8 mouse cellular contexts compared by ENCODE assay signal in the genomic region with DNA sequence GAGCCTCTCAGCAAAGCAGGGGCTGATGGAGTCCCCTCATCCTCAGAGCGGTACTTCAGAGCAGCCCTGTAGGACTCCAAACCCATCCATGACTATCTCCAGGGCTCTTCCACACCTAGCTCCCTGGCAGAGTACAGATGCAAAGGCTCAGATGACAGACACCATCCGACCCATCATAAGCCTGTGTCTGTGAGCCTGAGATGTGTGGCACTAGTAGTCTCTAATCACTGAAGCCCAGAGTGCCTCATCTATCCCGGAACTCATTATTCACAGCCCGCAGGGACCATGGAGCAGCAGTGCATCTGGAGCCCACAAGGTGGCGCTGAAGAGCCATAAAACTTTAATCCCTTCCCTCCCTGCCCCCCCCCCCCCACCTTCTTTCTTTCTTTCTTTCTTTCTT. TPM values are rescaled to one million over a fixed set of nuclear protein-coding genes. Genes with fewer than 3 reads are reported as not detected.
A peak's percentile ranks its signal among the peaks of the same experiment; 100 is the strongest.
DNase-seq lines count a peak whose midpoint lies in the region; ATAC-seq and TF ChIP-seq lines count a peak whose summit lies in the region.

No protein-coding gene starts in this region.

- H3K27ac ChIP-seq in liver, embryonic 14.5 days = no peak overlapping the region
- no peak overlapping the region for H3K27ac ChIP-seq in neural tube, embryonic 12.5 days
- H3K27ac ChIP-seq in testis, adult 2 months (ENCODE audit: control insufficient read depth, insufficient read depth, low read depth, low read length) = no peak overlapping the region

- 0 out of 4 replicates have a peak, but pooled peaks cover 0 to 2% of the 10 kb centered on the region in 2 experiments for H3K4me1 ChIP-seq in liver, embryonic 14.5 days (replicated peaks; ENCODE audit: control insufficient read depth in 2 of 2, insufficient read depth in 2 of 2, low read length in 1 of 2)
- H3K4me1 ChIP-seq in neural tube, embryonic 12.5 days = no peaks in the 10 kb centered on the region
- H3K4me1 ChIP-seq in testis, adult 2 months (ENCODE audit: control insufficient read depth, insufficient read depth, low read length) = no peaks in the 10 kb centered on the region

- no peak overlapping the region for H3K9ac ChIP-seq in liver, embryonic 14.5 days (replicated peaks)
- H3K9ac ChIP-seq in neural tube, embryonic 12.5 days = no peak overlapping the region

- no peak overlapping the region for H3K4me2 ChIP-seq in liver, embryonic 14.5 days (ENCODE audit: low read depth)
- H3K4me2 ChIP-seq in neural tube, embryonic 12.5 days (replicated peaks) = no peak overlapping the region

- H3K27me3 ChIP-seq in liver, embryonic 14.5 days (ENCODE audit: control insufficient read depth, insufficient read depth, low read length) = no peaks in the 10 kb centered on the region
- H3K27me3 ChIP-seq in neural tube, embryonic 12.5 days (replicated peaks) = no peaks in the 10 kb centered on the region
- H3K27me3 ChIP-seq in testis, adult 2 months (ENCODE audit: control insufficient read depth, insufficient read depth, low read length) = no peaks in the 10 kb centered on the region

- no peak for TF ChIP-seq EP300 in liver, embryonic 14.5 days (IDR thresholded peaks at IDR 0.05; ENCODE audit: low read depth)

- no peak for TF ChIP-seq POLR2A in testis, adult 2 months (IDR thresholded peaks at IDR 0.05; ENCODE audit: control insufficient read depth, low read depth, low read length)

- ATAC-seq in liver, embryonic 14.5 days (ENCODE audit: insufficient read depth) = peak; percentile 38; the same call in 1 of the 2 replicates
- ATAC-seq in neural tube, embryonic 12.5 days (ENCODE audit: low FRiP score, low read depth) = peak; percentile 58; the same call in 1 of the 2 replicates

- peak; percentile 78 for TF ChIP-seq CTCF in liver, embryonic 14.5 days (IDR thresholded peaks at IDR 0.05; ENCODE audit: low read depth)
- TF ChIP-seq CTCF in testis, adult 2 months (IDR thresholded peaks at IDR 0.05; ENCODE audit: control insufficient read depth, insufficient read depth, insufficient replicate concordance, low read depth, low read length) = peak; percentile 76; the same call in 1 of the 2 replicates

- no peaks in the 10 kb centered on the region for H3K9me3 ChIP-seq in liver, embryonic 14.5 days (ENCODE audit: control insufficient read depth, low read length)
- no peaks in the 10 kb centered on the region for H3K9me3 ChIP-seq in neural tube, embryonic 12.5 days

- H3K36me3 ChIP-seq in liver, embryonic 14.5 days (replicated peaks; ENCODE audit: control insufficient read depth, insufficient read depth, low read depth) = no peaks in the 10 kb centered on the region
- H3K36me3 ChIP-seq in neural tube, embryonic 12.5 days = peaks cover 11% of the 10 kb centered on the region
- H3K36me3 ChIP-seq in testis, adult 2 months (ENCODE audit: control insufficient read depth, insufficient read depth, low read length) = no peaks in the 10 kb centered on the region; the same call in 1 of the 2 replicates

- peak; percentile 66 for DNase-seq in A20 (ENCODE audit: low read depth, low spot score)
- DNase-seq in adrenal gland, adult 8-10 months = peak; percentile 47
- DNase-seq in embryo, embryonic 9.5 days (ENCODE audit: extremely low spot score) = peak; percentile 55
- peak; percentile 72 for DNase-seq in heart, adult 8-10 months (ENCODE audit: low spot score)
- DNase-seq in kidney, postnatal 14 days = peak; percentile 83
- DNase-seq in liver, embryonic 14.5 days (ENCODE audit: low read depth in 3 of 3, low spot score in 3 of 3) = peak; percentile 39 to 62 (median 40)

- WGBS in liver, embryonic 14.5 days (ENCODE audit: insufficient replicate concordance) = 18% methylated on average over 5 of the region's 5 CpGs
- 21% methylated on average over 5 of the region's 5 CpGs for WGBS in neural tube, embryonic 12.5 days

- no peak overlapping the region for H3K4me3 ChIP-seq in liver, embryonic 14.5 days (ENCODE audit: insufficient read depth in 1 of 2, low read depth in 2 of 2, low read length in 2 of 2)
- H3K4me3 ChIP-seq in neural tube, embryonic 12.5 days = no peak overlapping the region
- H3K4me3 ChIP-seq in testis, adult 2 months (ENCODE audit: control insufficient read depth, low read depth, low read length) = no peak overlapping the region

RNA-seq across cellular contexts. Expression of gene Meis3, which starts 17.4 kb away (rescaled TPM):
- 10 to 100 TPM; 11.5 to 27.5 (median 19.7) TPM for total RNA-seq in adrenal gland, adult 8-10 months (2022)
- total RNA-seq in heart, adult 8-10 months (2022) = 1 to 10 TPM; 4.7 to 6.1 (median 5.2) TPM
- 1.2 and 1.6 TPM in 2 replicates for polyA plus RNA-seq in liver, embryonic 14.5 days (2012; rRNA removed)
- 0.70 and 1.0 TPM in 2 replicates for polyA plus RNA-seq in liver, embryonic 14.5 days (2014; fragmentation: Nextera tagmentation; extraction: Ambion mirVana)
- 194 and 205 TPM in 2 replicates for polyA plus RNA-seq in neural tube, embryonic 12.5 days (2016; fragmentation: Nextera tagmentation; extraction: Ambion mirVana)
- polyA plus RNA-seq in testis, adult 2 months (2012; rRNA removed) = 2.5 and 2.6 TPM in 2 replicates

RNA-seq across cellular contexts. Expression of gene Dhx34, which starts 29.5 kb away (rescaled TPM):
- 10 to 100 TPM; 13.7 to 20.3 (median 16.9) TPM for total RNA-seq in adrenal gland, adult 8-10 months (2022)
- 1 to 10 TPM; 6.6 to 9.5 (median 8.0) TPM for total RNA-seq in heart, adult 8-10 months (2022)
- polyA plus RNA-seq in liver, embryonic 14.5 days (2012; rRNA removed) = 5.0 and 5.3 TPM in 2 replicates
- polyA plus RNA-seq in liver, embryonic 14.5 days (2014; fragmentation: Nextera tagmentation; extraction: Ambion mirVana) = 3.6 and 3.7 TPM in 2 replicates
- 14.9 and 16.5 TPM in 2 replicates for polyA plus RNA-seq in neural tube, embryonic 12.5 days (2016; fragmentation: Nextera tagmentation; extraction: Ambion mirVana)
- polyA plus RNA-seq in testis, adult 2 months (2012; rRNA removed) = 26.2 and 27.1 TPM in 2 replicates

RNA-seq across cellular contexts. Expression of gene C5ar2, which starts 51.6 kb away (rescaled TPM):
- 1 to 10 TPM in 1 of 4 experiments, under 1 TPM in 3; 0.41 to 1.0 (median 0.75) TPM for total RNA-seq in adrenal gland, adult 8-10 months (2022)
- 1 to 10 TPM; 1.0 to 1.4 (median 1.2) TPM for total RNA-seq in heart, adult 8-10 months (2022)
- 0.47 and 0.56 TPM in 2 replicates for polyA plus RNA-seq in liver, embryonic 14.5 days (2012; rRNA removed)
- 0.30 and 0.33 TPM in 2 replicates for polyA plus RNA-seq in liver, embryonic 14.5 days (2014; fragmentation: Nextera tagmentation; extraction: Ambion mirVana)
- 0.09 and 0.10 TPM in 2 replicates for polyA plus RNA-seq in neural tube, embryonic 12.5 days (2016; fragmentation: Nextera tagmentation; extraction: Ambion mirVana)
- polyA plus RNA-seq in testis, adult 2 months (2012; rRNA removed) = 0.02 and 0.07 TPM in 2 replicates

Comparison
In these comparisons a context has a peak if more than half of its experiments do, and no peak if none do; other contexts are left out.
1. RNA of gene Meis3, which starts 17.4 kb away (polyA plus RNA-seq): 194 to 205 TPM in neural tube, embryonic 12.5 days; 2.5 to 2.6 TPM in testis, adult 2 months and 0.70 to 1.6 TPM in liver, embryonic 14.5 days; every median in the first group is over 10 times any median in the second.
2. Peak in every context shown above with its lines, with median percentiles within 50 percentile points of each other: DNase-seq.